Mouse (Mus musculus) hindbrain, embryonic 11.5 days (tissue): Measurements from ENCODE around the gene Naaladl2. TPM values are rescaled to one million over a fixed set of nuclear protein-coding genes. Genes with fewer than 3 reads are reported as not detected.

Experiments used
- ATAC-seq: fragments of 200-750 bp; cut with Nextera tagmentation; 2 replicates; pipeline ENCODE4 v1.8.0; 2017; ENCODE audit warnings: mild to moderate bottlenecking, moderate TSS enrichment, moderate library complexity; ENCODE audit not compliant: low FRiP score
- DNase-seq: peaks from one replicate; pipeline ENCODE4 v3.0.0-alpha.2; 2015; ENCODE audit warnings: low spot score
- H3K27ac ChIP-seq: fragments of 300-500 bp; sonication (generic); 2 replicates; pipeline ENCODE4 v1.5.1; 2014; ENCODE audit warnings: mild to moderate bottlenecking, low read depth, low read length
- H3K27me3 ChIP-seq: fragments of 300-500 bp; sonication (generic); 2 replicates; pipeline ENCODE4 v1.6.1; 2014; ENCODE audit warnings: mild to moderate bottlenecking, low read length, moderate library complexity, mixed read lengths; ENCODE audit not compliant: control insufficient read depth, insufficient read depth
- H3K36me3 ChIP-seq: fragments of 300-500 bp; sonication (generic); 2 replicates; pipeline ENCODE4 v1.6.1; 2014; ENCODE audit warnings: mild to moderate bottlenecking, low read length, moderate library complexity, mixed read lengths; ENCODE audit not compliant: control insufficient read depth, insufficient read depth
- H3K4me1 ChIP-seq: fragments of 300-500 bp; sonication (generic); replicated peaks from 2 replicates; pipeline ENCODE4 v1.6.1; 2014; ENCODE audit warnings: low read length, mixed read lengths; ENCODE audit not compliant: control insufficient read depth, insufficient read depth
- H3K4me2 ChIP-seq: fragments of 300-500 bp; sonication (generic); replicated peaks from 2 replicates; pipeline ENCODE4 v1.6.1; 2014; ENCODE audit warnings: mild to moderate bottlenecking, low read depth, low read length
- H3K4me3 ChIP-seq: fragments of 300-500 bp; sonication (generic); 2 replicates; pipeline ENCODE4 v1.5.1; 2014; ENCODE audit warnings: low read depth, low read length
- H3K9ac ChIP-seq: fragments of 300-500 bp; sonication (generic); 2 replicates; pipeline ENCODE4 v1.6.1; 2014; ENCODE audit warnings: low read depth, low read length
- H3K9me3 ChIP-seq: fragments of 300-500 bp; sonication (generic); 2 replicates; pipeline ENCODE4 v1.6.1; 2016; ENCODE audit warnings: low read length; ENCODE audit not compliant: control insufficient read depth
- WGBS: fragments of 180-500 bp; shearing (Covaris S2); extraction: QIAGEN DNeasy Blood & Tissue Kit; methylation state at CpG from one replicate; pipeline ENCODE4 v1.1.7; 2014; 5-methylcytosine and 5-hydroxymethylcytosine counted together
- polyA plus RNA-seq: library from polyadenylated mRNA; unstranded; fragments of >200 nt; fragmentation: Nextera tagmentation; extraction: Ambion mirVana; gene quantifications from 2 replicates; pipeline ENCODE4 v1.2.1, GENCODE M21; 2014

The Naaladl2 gene
- polyA plus RNA-seq, 1 experiment from 2014 or later, result 1.0 TPM

GRCm38 (mm10) chr3:24690162-24690915 is 453.7 kb downstream of the Naaladl2 start:
- ATAC-seq, result no peak
- WGBS, result 95% methylated on average over 2 of the region's 2 CpGs

GRCm38 (mm10) chr3:24670500-24670899 is 473.6 kb downstream of the Naaladl2 start:
- no peaks in the 10 kb centered on the region for H3K4me1 ChIP-seq
- no peak overlapping the region for H3K4me2 ChIP-seq
- H3K9ac ChIP-seq, result no peak overlapping the region
- H3K27ac ChIP-seq, result no peak overlapping the region
- H3K36me3 ChIP-seq, result no peaks in the 10 kb centered on the region
- ATAC-seq (no peak), DNase-seq (no peak)
- H3K27me3 ChIP-seq, result no peaks in the 10 kb centered on the region
- H3K4me3 ChIP-seq, result no peak overlapping the region
- no peaks in the 10 kb centered on the region for H3K9me3 ChIP-seq
- 79% methylated on average over 3 of the region's 3 CpGs for WGBS

More at GRCm38 (mm10) chr3:24690162-24690915, 453.7 kb downstream of the Naaladl2 start:
- no peak overlapping the region for H3K27ac ChIP-seq
- no peaks in the 10 kb centered on the region for H3K36me3 ChIP-seq
- H3K9ac ChIP-seq, result no peak overlapping the region
- no peaks in the 10 kb centered on the region for H3K9me3 ChIP-seq
- no peak for DNase-seq
- H3K4me3 ChIP-seq, result no peak overlapping the region
- H3K4me2 ChIP-seq, result no peak overlapping the region
- H3K4me1 ChIP-seq, result no peaks in the 10 kb centered on the region
- no peaks in the 10 kb centered on the region for H3K27me3 ChIP-seq

- no peak overlapping the region for H3K4me3 ChIP-seq
- 88% methylated on average over 3 of the region's 3 CpGs for WGBS
- no peak overlapping the region for H3K9ac ChIP-seq
- ATAC-seq (no peak), DNase-seq (no peak)
- H3K27ac ChIP-seq, result no peak overlapping the region
- H3K36me3 ChIP-seq, result no peaks in the 10 kb centered on the region
- no peaks in the 10 kb centered on the region for H3K4me1 ChIP-seq
- no peaks in the 10 kb centered on the region for H3K27me3 ChIP-seq
- no peak overlapping the region for H3K4me2 ChIP-seq
- no peaks in the 10 kb centered on the region for H3K9me3 ChIP-seq
Observed at GRCm38 (mm10) chr3:24668052-24668916, 475.8 kb downstream of the Naaladl2 start.

GRCm38 (mm10) chr3:24665408-24665807 is 478.7 kb downstream of the Naaladl2 start:
- Histone ChIP-seq H3K27me3 (no peaks in the 10 kb centered on the region), H3K4me3 (no peak overlapping the region), H3K4me2 (no peak overlapping the region), H3K9me3 (no peaks in the 10 kb centered on the region), H3K36me3 (no peaks in the 10 kb centered on the region), H3K9ac (no peak overlapping the region), H3K4me1 (no peaks in the 10 kb centered on the region), H3K27ac (no peak overlapping the region)
- DNase-seq, result no peak
- 75% methylated on average over 1 of the region's 1 CpGs for WGBS
- ATAC-seq, result no peak

- ATAC-seq, result no peak
- Histone ChIP-seq H3K9ac (no peak overlapping the region), H3K4me1 (no peaks in the 10 kb centered on the region), H3K27me3 (no peaks in the 10 kb centered on the region), H3K27ac (no peak overlapping the region), H3K36me3 (no peaks in the 10 kb centered on the region), H3K4me2 (no peak overlapping the region), H3K9me3 (no peaks in the 10 kb centered on the region), H3K4me3 (no peak overlapping the region)
- DNase-seq, result no peak
Observed at GRCm38 (mm10) chr3:24663749-24664148, 480.3 kb downstream of the Naaladl2 start.

GRCm38 (mm10) chr3:24630032-24630431 is 514.0 kb downstream of the Naaladl2 start:
- DNase-seq (peak; percentile 5), ATAC-seq (no peak)
- Histone ChIP-seq H3K36me3 (no peaks in the 10 kb centered on the region), H3K4me3 (no peak overlapping the region), H3K9me3 (no peaks in the 10 kb centered on the region), H3K27ac (no peak overlapping the region), H3K4me2 (no peak overlapping the region), H3K27me3 (no peaks in the 10 kb centered on the region), H3K9ac (no peak overlapping the region), H3K4me1 (no peaks in the 10 kb centered on the region)
- WGBS, result 53% methylated on average over 1 of the region's 1 CpGs

GRCm38 (mm10) chr3:24605485-24605884 is 538.6 kb downstream of the Naaladl2 start:
- ATAC-seq, result peak; percentile 71
- H3K27ac ChIP-seq, result no peak overlapping the region

GRCm38 (mm10) chr3:24604791-24605320 is 539.2 kb downstream of the Naaladl2 start:
- Histone ChIP-seq H3K4me3 (no peak overlapping the region), H3K27ac (no peak overlapping the region), H3K27me3 (no peaks in the 10 kb centered on the region), H3K9ac (no peak overlapping the region), H3K36me3 (no peaks in the 10 kb centered on the region), H3K4me1 (no peaks in the 10 kb centered on the region), H3K4me2 (no peak overlapping the region), H3K9me3 (no peaks in the 10 kb centered on the region)
- ATAC-seq (no peak), DNase-seq (no peak)
- 68% methylated on average over 3 of the region's 3 CpGs for WGBS

More at GRCm38 (mm10) chr3:24605485-24605884, 538.6 kb downstream of the Naaladl2 start:
- H3K4me2 ChIP-seq, result no peak overlapping the region
- H3K9ac ChIP-seq, result no peak overlapping the region
- no peaks in the 10 kb centered on the region for H3K36me3 ChIP-seq
- H3K9me3 ChIP-seq, result no peaks in the 10 kb centered on the region
- DNase-seq, result peak; percentile 19
- H3K27me3 ChIP-seq, result no peaks in the 10 kb centered on the region
- no peak overlapping the region for H3K4me3 ChIP-seq
- H3K4me1 ChIP-seq, result no peaks in the 10 kb centered on the region
